Mouse (Mus musculus) midbrain, embryonic 11.5 days (tissue): ENCODE results near the gene Apc2. TPM values are rescaled to one million over a fixed set of nuclear protein-coding genes. Genes with fewer than 3 reads are reported as not detected.

ENCODE experiments used
- ATAC-seq: fragments of 200-750 bp; cut with Nextera tagmentation; 2 replicates; pipeline ENCODE4 v1.8.0; 2017; ENCODE audit warnings: moderate TSS enrichment, moderate library complexity; ENCODE audit not compliant: low FRiP score
- DNase-seq: peaks from one replicate; pipeline ENCODE4 v3.0.0; 2015; ENCODE audit warnings: low spot score; ENCODE audit errors: missing footprints
- H3K27ac ChIP-seq: fragments of 300-500 bp; sonication (generic); 2 replicates; pipeline ENCODE4 v1.5.1; 2014; ENCODE audit warnings: low read depth, low read length
- H3K27me3 ChIP-seq: fragments of 300-500 bp; sonication (generic); 2 replicates; pipeline ENCODE4 v1.6.1; 2014; ENCODE audit warnings: mild to moderate bottlenecking, low read length, moderate library complexity, mixed read lengths; ENCODE audit not compliant: control insufficient read depth, insufficient read depth
- H3K36me3 ChIP-seq: fragments of 300-500 bp; sonication (generic); 2 replicates; pipeline ENCODE4 v1.6.1; 2014; ENCODE audit warnings: mild to moderate bottlenecking, low read length, moderate library complexity, mixed read lengths; ENCODE audit not compliant: control insufficient read depth, insufficient read depth
- H3K4me1 ChIP-seq: fragments of 300-500 bp; sonication (generic); 2 replicates; pipeline ENCODE4 v1.6.1; 2014; ENCODE audit warnings: low read length; ENCODE audit not compliant: control insufficient read depth, insufficient read depth
- H3K4me2 ChIP-seq: fragments of 300-500 bp; sonication (generic); 2 replicates; pipeline ENCODE4 v1.6.1; 2014; ENCODE audit warnings: mild to moderate bottlenecking, moderate library complexity
- H3K4me3 ChIP-seq: fragments of 300-500 bp; sonication (generic); 2 replicates; pipeline ENCODE4 v1.5.1; 2014; ENCODE audit warnings: low read depth, low read length
- H3K9ac ChIP-seq: fragments of 300-500 bp; sonication (generic); 2 replicates; pipeline ENCODE4 v1.6.1; 2014; ENCODE audit warnings: low read length
- H3K9me3 ChIP-seq: fragments of 300-500 bp; sonication (generic); 2 replicates; pipeline ENCODE4 v1.6.1; 2016; ENCODE audit warnings: low read length; ENCODE audit not compliant: control insufficient read depth
- WGBS: fragments of 180-500 bp; shearing (Covaris S2); extraction: QIAGEN DNeasy Blood & Tissue Kit; methylation state at CpG from one replicate; pipeline ENCODE4 v1.1.7; 2014; 5-methylcytosine and 5-hydroxymethylcytosine counted together
- polyA plus RNA-seq: library from polyadenylated mRNA; unstranded; fragments of >200 nt; fragmentation: Nextera tagmentation; extraction: Ambion mirVana; gene quantifications from 2 replicates; pipeline ENCODE4 v1.2.1, GENCODE M21; 2014

Apc2 gene
- polyA plus RNA-seq, 1 experiment from 2014 or later: 63.4 TPM

- Histone ChIP-seq H3K27ac (no peak overlapping the region), H3K36me3 (peaks cover 33% of the 10 kb centered on the region)
- 79% methylated on average over 15 of the region's 15 CpGs for WGBS
Measured at GRCm38 (mm10) chr10:80285222-80286070, 10.3 kb upstream of the Apc2 start.

GRCm38 (mm10) chr10:80288097-80288496 is 7.7 kb upstream of the Apc2 start:
- H3K9ac ChIP-seq: no peak overlapping the region
- H3K27me3 ChIP-seq: no peaks in the 10 kb centered on the region
- ATAC-seq: no peak
- peaks cover 5% of the 10 kb centered on the region; the same call in 1 of the 2 replicates for H3K4me1 ChIP-seq
- no peak for DNase-seq
- WGBS: 93% methylated on average over 12 of the region's 12 CpGs
- no peak overlapping the region for H3K27ac ChIP-seq
- H3K4me3 ChIP-seq: no peak overlapping the region
- peaks cover 31% of the 10 kb centered on the region for H3K36me3 ChIP-seq
- H3K9me3 ChIP-seq: no peaks in the 10 kb centered on the region
- H3K4me2 ChIP-seq: no peak overlapping the region

More at GRCm38 (mm10) chr10:80285222-80286070, 10.3 kb upstream of the Apc2 start:
- ATAC-seq: no peak
- H3K9me3 ChIP-seq: no peaks in the 10 kb centered on the region
- no peak overlapping the region for H3K4me3 ChIP-seq
- no peak for DNase-seq
- no peaks in the 10 kb centered on the region for H3K4me1 ChIP-seq
- H3K4me2 ChIP-seq: no peak overlapping the region
- H3K9ac ChIP-seq: no peak overlapping the region
- no peaks in the 10 kb centered on the region for H3K27me3 ChIP-seq

- WGBS: 74% methylated on average over 8 of the region's 8 CpGs
- no peak overlapping the region for H3K9ac ChIP-seq
- peaks cover 26% of the 10 kb centered on the region for H3K36me3 ChIP-seq
Measured at GRCm38 (mm10) chr10:80288657-80289056, 7.1 kb upstream of the Apc2 start.

GRCm38 (mm10) chr10:80292251-80293146 is 3.3 kb upstream of the Apc2 start, which contains the start of gene Rps15:
Rps15 (plus strand) TSS chr10:80292453.
- DNase-seq (peak; percentile 99), ATAC-seq (peak; percentile 85)
- Histone ChIP-seq H3K27me3 (no peaks in the 10 kb centered on the region), H3K4me2 (peak within 1 kb of the TSS; percentile 99), H3K27ac (peak within 1 kb of the TSS; percentile 88), H3K36me3 (peaks cover 17% of the 10 kb centered on the region), H3K9me3 (no peaks in the 10 kb centered on the region), H3K4me1 (peaks cover 36% of the 10 kb centered on the region), H3K4me3 (peak within 1 kb of the TSS; percentile 91), H3K9ac (peak within 1 kb of the TSS; percentile 99)
- under 1% methylated on average over 71 of the region's 72 CpGs for WGBS

More at GRCm38 (mm10) chr10:80288657-80289056, 7.1 kb upstream of the Apc2 start:
- ATAC-seq (no peak), DNase-seq (no peak)
- H3K4me3 ChIP-seq: no peak overlapping the region
- no peak overlapping the region for H3K27ac ChIP-seq
- peaks cover 11% of the 10 kb centered on the region; the same call in 1 of the 2 replicates for H3K4me1 ChIP-seq
- no peaks in the 10 kb centered on the region for H3K27me3 ChIP-seq
- H3K4me2 ChIP-seq: no peak overlapping the region
- no peaks in the 10 kb centered on the region for H3K9me3 ChIP-seq

DNA sequence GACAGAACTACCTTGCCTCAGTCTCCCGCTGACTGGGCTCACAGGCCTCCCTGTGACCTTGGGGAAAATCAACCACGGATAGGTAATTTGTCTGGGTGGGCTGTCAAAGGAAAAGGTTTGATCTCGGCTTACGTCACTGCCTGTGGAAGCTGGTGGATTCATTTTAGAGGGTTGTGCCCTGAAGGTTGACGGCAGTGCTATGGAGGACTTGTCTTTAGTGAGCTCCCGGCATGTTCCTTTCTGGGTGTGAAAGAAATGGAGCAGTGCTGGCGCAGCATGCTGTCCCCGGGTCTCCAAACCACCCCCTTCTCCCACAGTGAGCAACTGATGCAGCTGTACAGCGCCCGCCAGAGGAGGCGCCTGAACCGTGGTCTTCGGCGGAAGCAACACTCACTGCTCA is 2.5 kb upstream of the Apc2 start:
- Histone ChIP-seq H3K9ac (peak overlapping the region; percentile 99), H3K27ac (0 out of 2 replicates have a peak overlapping the region, but pooled peaks have one; percentile 20), H3K27me3 (no peaks in the 10 kb centered on the region), H3K4me1 (peaks cover 43% of the 10 kb centered on the region), H3K9me3 (no peaks in the 10 kb centered on the region), H3K4me3 (peak overlapping the region; percentile 91), H3K4me2 (peak overlapping the region; percentile 99), H3K36me3 (peaks cover 13% of the 10 kb centered on the region)
- WGBS: 27% methylated on average over 14 of the region's 14 CpGs
- DNase-seq (peak; percentile 84), ATAC-seq (no peak)

- Histone ChIP-seq H3K4me2 (no peak overlapping the region), H3K4me1 (peaks cover 49% of the 10 kb centered on the region), H3K9ac (no peak overlapping the region), H3K27me3 (0 out of 2 replicates have a peak, but pooled peaks cover 2% of the 10 kb centered on the region), H3K36me3 (peaks cover 12% of the 10 kb centered on the region), H3K27ac (no peak overlapping the region), H3K9me3 (no peaks in the 10 kb centered on the region), H3K4me3 (peak overlapping the region; percentile 7; the same call in 1 of the 2 replicates)
- DNase-seq (peak; percentile 84), ATAC-seq (no peak)
- 76% methylated on average over 4 of the region's 4 CpGs for WGBS
Measured at GRCm38 (mm10) chr10:80294311-80294710, 1.5 kb upstream of the Apc2 start.

GRCm38 (mm10) chr10:80294788-80295303 is 931 bp upstream of the Apc2 start:
- no peak overlapping the region for H3K4me3 ChIP-seq
- WGBS: 54% methylated on average over 7 of the region's 7 CpGs
- H3K9ac ChIP-seq: no peak overlapping the region
- no peak overlapping the region for H3K27ac ChIP-seq
- H3K4me2 ChIP-seq: no peak overlapping the region
- peak; percentile 89 for DNase-seq
- peaks cover 12% of the 10 kb centered on the region for H3K36me3 ChIP-seq
- no peaks in the 10 kb centered on the region for H3K9me3 ChIP-seq
- 0 out of 2 replicates have a peak, but pooled peaks cover 2% of the 10 kb centered on the region for H3K27me3 ChIP-seq
- H3K4me1 ChIP-seq: peaks cover 51% of the 10 kb centered on the region
- ATAC-seq: no peak

DNA sequence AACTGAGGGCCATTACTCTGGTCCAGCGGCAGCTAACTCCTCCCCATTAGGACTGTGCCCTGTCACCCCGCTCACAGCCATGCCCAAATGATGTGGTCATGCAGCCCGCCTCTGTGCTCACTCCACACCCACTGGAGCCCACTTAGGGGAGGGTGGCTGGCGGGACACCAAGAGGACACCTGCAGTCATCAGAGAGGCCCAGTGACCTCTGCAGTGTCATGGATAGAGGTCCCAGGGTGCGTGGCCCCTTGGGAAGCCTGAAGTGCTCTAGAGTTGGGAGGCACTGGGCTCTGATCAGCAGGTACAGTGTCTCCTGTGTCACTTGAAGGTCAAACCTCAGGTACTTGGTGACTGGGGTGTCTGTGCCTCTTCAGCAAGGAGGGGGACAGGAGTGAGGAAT is 1.0 kb downstream of the Apc2 start:
- DNase-seq: no peak
- H3K27ac ChIP-seq: no peak overlapping the region; the same call in 1 of the 2 replicates
- H3K36me3 ChIP-seq: peaks cover 12% of the 10 kb centered on the region
- 76% methylated on average over 5 of the region's 5 CpGs for WGBS
- H3K9ac ChIP-seq: peak overlapping the region; percentile 69
- no peaks in the 10 kb centered on the region for H3K9me3 ChIP-seq
- H3K27me3 ChIP-seq: 0 out of 2 replicates have a peak, but pooled peaks cover 2% of the 10 kb centered on the region
- H3K4me2 ChIP-seq: peak overlapping the region; percentile 65; the same call in 1 of the 2 replicates
- no peak overlapping the region; the same call in 1 of the 2 replicates for H3K4me3 ChIP-seq
- no peak for ATAC-seq
- peaks cover 67% of the 10 kb centered on the region for H3K4me1 ChIP-seq
